Mouse (Mus musculus): ENCODE data around the gene Pbxip1. TPM values are rescaled to one million over a fixed set of nuclear protein-coding genes. Genes with fewer than 3 reads are reported as not detected.

Gene Pbxip1
- polyA plus RNA-seq, 2 experiments = 17.9 to 32.8 TPM

DNA sequence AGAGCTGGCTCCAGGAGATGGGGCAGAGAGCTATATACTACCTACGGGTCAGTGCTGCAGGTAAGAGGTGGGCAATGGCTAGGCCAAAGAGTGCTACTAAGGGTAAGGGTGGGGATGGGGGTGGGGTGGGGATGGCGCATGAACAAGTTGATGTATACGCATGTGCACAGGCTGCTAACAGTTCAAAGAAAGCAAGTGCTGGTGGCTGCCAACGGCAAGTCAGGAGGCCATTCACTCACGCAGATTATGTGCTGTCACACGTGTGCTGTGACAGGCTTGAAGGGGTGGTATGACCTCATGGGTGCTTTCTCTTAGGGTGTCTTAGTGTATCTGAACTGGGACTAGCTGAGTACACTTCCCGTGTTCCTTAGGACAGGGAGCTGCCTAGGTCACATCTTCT, 35.2 kb upstream of the Pbxip1 start:
- H3K9me3 ChIP-seq (ENCODE audit: control insufficient read depth, low read length) = no peaks in the 10 kb centered on the region
- no peak for TF ChIP-seq POLR2A (IDR thresholded peaks at IDR 0.05; ENCODE audit: borderline replicate concordance, extremely low read depth, insufficient read depth, insufficient read length)
- no peaks in the 10 kb centered on the region for H3K27me3 ChIP-seq (ENCODE audit: control insufficient read depth, insufficient read depth, low read length)
- peaks cover 33% of the 10 kb centered on the region for H3K36me3 ChIP-seq (ENCODE audit: control insufficient read depth, insufficient read depth, low read length)
- 81% methylated on average over 7 of the region's 7 CpGs for WGBS
- peaks cover 6% of the 10 kb centered on the region for H3K4me1 ChIP-seq (ENCODE audit: control insufficient read depth, insufficient read depth, low read length)
- no peak overlapping the region for H3K27ac ChIP-seq (replicated peaks; ENCODE audit: low read depth, low read length)
- no peak overlapping the region for H3K4me2 ChIP-seq (replicated peaks; ENCODE audit: low read depth, low read length, severe bottlenecking)
- H3K4me3 ChIP-seq (replicated peaks; ENCODE audit: low read length) = no peak overlapping the region
- H3K9ac ChIP-seq (ENCODE audit: low read depth, low read length, severe bottlenecking) = no peak overlapping the region
- DNase-seq (ENCODE audit: low spot score) = no peak
- ATAC-seq (ENCODE audit: low FRiP score, low read depth) = no peak

DNA sequence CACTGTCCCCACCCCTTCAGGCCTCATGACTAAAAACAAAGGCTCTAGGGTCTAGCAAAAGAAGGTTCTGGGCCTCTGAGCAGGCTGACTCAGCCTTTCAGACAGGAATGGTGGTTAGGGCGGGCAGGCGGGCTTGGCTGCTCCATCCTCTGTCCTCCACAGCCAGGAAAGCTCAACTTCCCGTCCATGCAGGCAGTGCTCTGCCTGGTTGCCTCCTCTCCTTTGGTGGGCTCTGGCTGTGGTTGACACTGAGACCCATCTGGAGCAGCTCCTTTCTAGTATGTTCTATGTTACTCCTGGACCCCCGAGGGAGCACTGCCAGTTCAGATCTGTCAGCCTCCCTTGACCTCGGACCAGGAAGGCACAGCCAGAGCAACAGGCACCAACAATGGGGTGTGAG, 33.8 kb upstream of the Pbxip1 start, which contains the start of gene Lenep:
Lenep (minus strand) TSS at position 101 of the 400 bp plus-strand sequence.
- Histone ChIP-seq H3K9ac (ENCODE audit: low read depth, low read length, severe bottlenecking) (no peak within 1 kb of the TSS), H3K27me3 (ENCODE audit: control insufficient read depth, insufficient read depth, low read length) (no peaks in the 10 kb centered on the region), H3K4me1 (ENCODE audit: control insufficient read depth, insufficient read depth, low read length) (no peaks in the 10 kb centered on the region), H3K4me2 (replicated peaks; ENCODE audit: low read depth, low read length, severe bottlenecking) (no peak within 1 kb of the TSS), H3K4me3 (replicated peaks; ENCODE audit: low read length) (no peak within 1 kb of the TSS), H3K9me3 (ENCODE audit: control insufficient read depth, low read length) (no peaks in the 10 kb centered on the region), H3K27ac (replicated peaks; ENCODE audit: low read depth, low read length) (no peak within 1 kb of the TSS), H3K36me3 (ENCODE audit: control insufficient read depth, insufficient read depth, low read length) (peaks cover 33% of the 10 kb centered on the region)
- WGBS = 87% methylated on average over 5 of the region's 5 CpGs
- ATAC-seq (ENCODE audit: low FRiP score, low read depth) = no peak
- no peak for TF ChIP-seq POLR2A (IDR thresholded peaks at IDR 0.05; ENCODE audit: borderline replicate concordance, extremely low read depth, insufficient read depth, insufficient read length)
- DNase-seq (ENCODE audit: low spot score) = no peak

DNA sequence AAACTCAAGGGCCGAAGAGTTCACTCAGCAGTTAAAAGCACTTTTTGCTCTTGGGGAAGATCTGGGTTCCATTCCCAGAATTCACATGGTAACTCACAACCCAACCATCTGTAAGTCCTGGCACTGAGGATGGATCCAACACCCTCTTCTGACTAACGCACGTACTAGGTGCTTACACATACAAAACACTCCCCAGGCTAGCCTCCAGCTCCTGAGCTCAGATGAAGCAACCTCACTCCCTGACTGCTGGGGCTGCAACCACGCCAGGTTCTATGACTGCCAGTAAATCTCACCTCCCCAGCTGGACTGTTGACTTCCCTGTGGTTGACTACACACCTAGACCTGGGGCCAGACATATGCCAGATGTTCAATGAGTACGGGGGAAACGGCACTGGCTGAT, 29.6 kb upstream of the Pbxip1 start:
- no peak for DNase-seq (ENCODE audit: low spot score)
- H3K4me2 ChIP-seq (replicated peaks; ENCODE audit: low read depth, low read length, severe bottlenecking) = no peak overlapping the region
- TF ChIP-seq POLR2A (IDR thresholded peaks at IDR 0.05; ENCODE audit: borderline replicate concordance, extremely low read depth, insufficient read depth, insufficient read length) = no peak
- H3K4me1 ChIP-seq (ENCODE audit: control insufficient read depth, insufficient read depth, low read length) = peaks cover 7% of the 10 kb centered on the region
- H3K4me3 ChIP-seq (replicated peaks; ENCODE audit: low read length) = no peak overlapping the region
- H3K27me3 ChIP-seq (ENCODE audit: control insufficient read depth, insufficient read depth, low read length) = no peaks in the 10 kb centered on the region
- 92% methylated on average over 6 of the region's 6 CpGs for WGBS
- H3K36me3 ChIP-seq (ENCODE audit: control insufficient read depth, insufficient read depth, low read length) = peaks cover 38% of the 10 kb centered on the region
- no peak for ATAC-seq (ENCODE audit: low FRiP score, low read depth)
- H3K27ac ChIP-seq (replicated peaks; ENCODE audit: low read depth, low read length) = no peak overlapping the region
- H3K9me3 ChIP-seq (ENCODE audit: control insufficient read depth, low read length) = no peaks in the 10 kb centered on the region
- no peak overlapping the region for H3K9ac ChIP-seq (ENCODE audit: low read depth, low read length, severe bottlenecking)

DNA sequence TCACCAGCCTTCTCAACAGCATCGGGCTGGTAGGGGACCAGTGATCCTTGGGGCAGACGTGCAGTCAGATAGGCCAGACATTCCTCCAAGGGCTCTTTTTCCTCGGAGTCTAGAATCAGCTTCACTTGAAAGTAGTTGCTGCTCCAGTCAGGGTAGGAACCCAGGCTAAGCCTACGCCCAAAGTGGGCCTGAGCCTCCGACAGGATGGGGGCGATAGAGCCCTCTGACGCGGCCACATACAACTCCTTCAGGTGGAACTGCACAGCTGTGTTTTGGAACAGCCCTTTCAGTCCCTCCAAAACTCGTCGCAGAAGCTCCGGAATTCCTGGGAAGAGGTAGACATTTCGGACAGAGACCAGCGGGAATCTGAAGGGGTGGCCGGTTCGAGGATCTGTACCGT, 28.1 kb upstream of the Pbxip1 start:
- Histone ChIP-seq H3K36me3 (ENCODE audit: control insufficient read depth, insufficient read depth, low read length) (peaks cover 26% of the 10 kb centered on the region), H3K27me3 (ENCODE audit: control insufficient read depth, insufficient read depth, low read length) (no peaks in the 10 kb centered on the region), H3K9me3 (ENCODE audit: control insufficient read depth, low read length) (no peaks in the 10 kb centered on the region), H3K9ac (ENCODE audit: low read depth, low read length, severe bottlenecking) (no peak overlapping the region), H3K4me2 (replicated peaks; ENCODE audit: low read depth, low read length, severe bottlenecking) (no peak overlapping the region), H3K4me1 (ENCODE audit: control insufficient read depth, insufficient read depth, low read length) (peaks cover 7% of the 10 kb centered on the region), H3K4me3 (replicated peaks; ENCODE audit: low read length) (no peak overlapping the region), H3K27ac (replicated peaks; ENCODE audit: low read depth, low read length) (no peak overlapping the region)
- ATAC-seq (ENCODE audit: low FRiP score, low read depth) (no peak), DNase-seq (ENCODE audit: low spot score) (no peak)
- no peak for TF ChIP-seq POLR2A (IDR thresholded peaks at IDR 0.05; ENCODE audit: borderline replicate concordance, extremely low read depth, insufficient read depth, insufficient read length)
- 68% methylated on average over 16 of the region's 16 CpGs for WGBS

DNA sequence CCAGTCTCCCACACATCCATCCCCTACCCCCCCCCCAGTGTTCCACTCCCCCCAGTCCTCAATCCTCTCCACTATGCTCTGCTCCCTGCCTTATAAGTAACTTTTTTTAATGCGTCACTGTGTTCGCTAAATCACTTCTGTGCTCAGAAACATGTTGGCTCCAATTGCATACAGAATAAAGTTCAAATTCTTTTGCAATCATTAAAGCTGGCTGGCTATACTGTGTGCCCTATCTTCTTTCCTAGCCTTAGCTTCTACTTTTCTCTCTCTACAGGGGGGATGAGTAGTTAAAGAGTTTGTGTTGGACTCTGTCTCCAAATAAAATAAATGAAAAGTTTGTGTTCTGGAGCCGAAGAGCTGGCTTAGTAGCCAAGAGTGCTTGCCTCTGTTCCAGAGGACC, 26.8 kb upstream of the Pbxip1 start:
- ATAC-seq (ENCODE audit: low FRiP score, low read depth) = no peak

DNA sequence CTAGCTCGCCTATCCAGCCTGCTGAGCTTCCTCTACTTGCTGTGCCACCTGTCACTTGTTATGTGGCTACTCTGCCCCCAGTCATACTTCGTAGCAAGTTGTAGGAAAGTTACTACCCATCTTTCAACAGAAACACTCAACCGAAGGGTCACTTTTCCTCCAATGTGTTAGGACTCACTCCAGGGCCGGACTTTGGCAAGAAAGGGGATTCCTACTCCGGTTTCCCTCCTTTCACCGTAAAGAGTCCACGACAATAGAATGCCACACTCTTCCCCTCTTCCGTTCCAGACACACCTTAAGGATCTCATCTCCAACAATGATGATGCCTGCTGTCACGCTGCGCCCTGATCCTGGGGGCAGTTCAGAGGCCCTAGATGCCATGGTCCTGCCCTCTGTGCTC, 25.6 kb upstream of the Pbxip1 start:
- H3K4me3 ChIP-seq (replicated peaks; ENCODE audit: low read length) = peak overlapping the region; percentile 50
- H3K27me3 ChIP-seq (ENCODE audit: control insufficient read depth, insufficient read depth, low read length) = no peaks in the 10 kb centered on the region
- no peaks in the 10 kb centered on the region for H3K9me3 ChIP-seq (ENCODE audit: control insufficient read depth, low read length)
- H3K4me1 ChIP-seq (ENCODE audit: control insufficient read depth, insufficient read depth, low read length) = peaks cover 7% of the 10 kb centered on the region
- DNase-seq (ENCODE audit: low spot score) (no peak), ATAC-seq (ENCODE audit: low FRiP score, low read depth) (no peak)
- WGBS = 77% methylated on average over 10 of the region's 10 CpGs
- H3K36me3 ChIP-seq (ENCODE audit: control insufficient read depth, insufficient read depth, low read length) = peaks cover 31% of the 10 kb centered on the region
- peak overlapping the region; percentile 72 for H3K4me2 ChIP-seq (replicated peaks; ENCODE audit: low read depth, low read length, severe bottlenecking)
- H3K27ac ChIP-seq (replicated peaks; ENCODE audit: low read depth, low read length) = no peak overlapping the region
- TF ChIP-seq POLR2A (IDR thresholded peaks at IDR 0.05; ENCODE audit: borderline replicate concordance, extremely low read depth, insufficient read depth, insufficient read length) = no peak
- H3K9ac ChIP-seq (ENCODE audit: low read depth, low read length, severe bottlenecking) = peak overlapping the region; percentile 21; the same call in 1 of the 2 replicates

More for the DNA sequence above, 26.8 kb upstream of the Pbxip1 start:
- 91% methylated on average over 3 of the region's 3 CpGs for WGBS
- Histone ChIP-seq H3K9me3 (ENCODE audit: control insufficient read depth, low read length) (no peaks in the 10 kb centered on the region), H3K27ac (replicated peaks; ENCODE audit: low read depth, low read length) (no peak overlapping the region), H3K4me3 (replicated peaks; ENCODE audit: low read length) (no peak overlapping the region), H3K27me3 (ENCODE audit: control insufficient read depth, insufficient read depth, low read length) (no peaks in the 10 kb centered on the region), H3K4me2 (replicated peaks; ENCODE audit: low read depth, low read length, severe bottlenecking) (no peak overlapping the region), H3K4me1 (ENCODE audit: control insufficient read depth, insufficient read depth, low read length) (peaks cover 7% of the 10 kb centered on the region), H3K9ac (ENCODE audit: low read depth, low read length, severe bottlenecking) (no peak overlapping the region), H3K36me3 (ENCODE audit: control insufficient read depth, insufficient read depth, low read length) (peaks cover 27% of the 10 kb centered on the region)
- no peak for TF ChIP-seq POLR2A (IDR thresholded peaks at IDR 0.05; ENCODE audit: borderline replicate concordance, extremely low read depth, insufficient read depth, insufficient read length)
- no peak for DNase-seq (ENCODE audit: low spot score)
